Mouse (Mus musculus): ENCODE data around the gene Olfr1082.
"Not testable (repeated sequence)": the region's sequence is repeated elsewhere in the genome, so short reads cannot be mapped to it uniquely, and the experiment has no call there.

The Olfr1082 gene

GRCm38 (mm10) chr2:86598866-86599265, at the start of gene Olfr1082:
Gene Olfr1082 (minus strand): TSS chr2:86598966.
- DNase-seq: not testable (repeated sequence)

- not testable (repeated sequence) for DNase-seq
Measured at GRCm38 (mm10) chr2:86639625-86640024, 40.9 kb upstream of the Olfr1082 start, which contains the start of gene Olfr1084. Gene Olfr1084 (minus strand): TSS chr2:86639725.

GRCm38 (mm10) chr2:86558135-86558534, 40.6 kb downstream of the Olfr1082 start, which contains the start of gene Olfr1080:
Gene Olfr1080 (minus strand): TSS chr2:86558235.
- not testable (repeated sequence) for DNase-seq
